17 mouse cellular contexts compared by ENCODE assay signal in genomic region chr11:78134344-78134743, GRCm38 (mm10).
"Had no signal": no experiment of that assay in that cellular context is flagged by ENCODE, and none has a peak within 500 bp of the region (broad histone marks: within the 10 kb centered on the region; RNA-seq: fewer than 3 reads in every experiment).

No protein-coding gene starts in this region.

- H3K9me3 ChIP-seq: intestine, embryonic 15.5 days; kidney, embryonic 15.5 days; limb, embryonic 13.5 days; lung, embryonic 15.5 days; megakaryocyte, embryonic 14.5 days; midbrain, embryonic 15.5 days; neural tube, embryonic 12.5 days had no signal

- H3K4me1 ChIP-seq: kidney, embryonic 15.5 days; lung, embryonic 15.5 days; midbrain, embryonic 15.5 days; neural tube, embryonic 12.5 days had no signal

- H3K27ac ChIP-seq: intestine, embryonic 15.5 days; kidney, embryonic 15.5 days; limb, embryonic 13.5 days; lung, embryonic 15.5 days; macrophage; midbrain, embryonic 15.5 days; neural tube, embryonic 12.5 days had no signal

- ATAC-seq: midbrain, embryonic 15.5 days had no signal

- H3K27me3 ChIP-seq: intestine, embryonic 15.5 days; kidney, embryonic 15.5 days; limb, embryonic 13.5 days; lung, embryonic 15.5 days; megakaryocyte, embryonic 14.5 days; midbrain, embryonic 15.5 days; neural tube, embryonic 12.5 days had no signal

- H3K4me3 ChIP-seq: intestine, embryonic 15.5 days; kidney, embryonic 15.5 days; limb, embryonic 13.5 days; lung, embryonic 15.5 days; megakaryocyte, embryonic 14.5 days; midbrain, embryonic 15.5 days; neural tube, embryonic 12.5 days had no signal

- H3K9ac ChIP-seq: intestine, embryonic 15.5 days; kidney, embryonic 15.5 days; limb, embryonic 13.5 days; lung, embryonic 15.5 days; midbrain, embryonic 15.5 days; neural tube, embryonic 12.5 days had no signal

- H3K4me2 ChIP-seq: intestine, embryonic 15.5 days; kidney, embryonic 15.5 days; limb, embryonic 13.5 days; lung, embryonic 15.5 days; midbrain, embryonic 11.5 days; midbrain, embryonic 15.5 days; neural tube, embryonic 12.5 days had no signal

- DNase-seq: kidney, adult 2 months; kidney, postnatal 14 days; left cerebral cortex, postnatal 4 days; lung, postnatal 14 days; right cerebral cortex, postnatal 4 days; spleen, adult 18-20 months; thymus, adult 18-20 months; thymus, postnatal 14 days had no signal

- H3K36me3 ChIP-seq: intestine, embryonic 15.5 days; kidney, embryonic 15.5 days; lung, embryonic 15.5 days; midbrain, embryonic 15.5 days; neural tube, embryonic 12.5 days had no signal
